Mouse (Mus musculus) heart, postnatal 10 days (tissue): Measurements from ENCODE around the gene Dnal4. TPM values are rescaled to one million over a fixed set of nuclear protein-coding genes. Genes with fewer than 3 reads are reported as not detected.
A peak's percentile ranks its signal among the peaks of the same experiment; 100 is the strongest.

Source experiments
- DNase-seq, 2 experiments: peaks; one replicate each; pipeline ENCODE4 v3.0.0; 2021
- intact Hi-C: fragments of 180-260 bp; cut with DNase I; formaldehyde crosslinking; loops from one replicate; pipeline ENCODE4 v1.15.1; 2025
- total RNA-seq, 2 experiments: library from RNA; stranded (reverse); gene quantifications; 2 replicates each; pipeline ENCODE4 v1.2.3; 2021

Gene Dnal4
- total RNA-seq, 2 experiments from 2014 or later, result 20.2 to 22.9 TPM

GRCm38 (mm10) chr15:79765361-79765760 is 12.3 kb downstream of the Dnal4 start:
- intact Hi-C loops, result no loop called here
- peak in 1 of 2 experiments; percentile 47 for DNase-seq

DNA sequence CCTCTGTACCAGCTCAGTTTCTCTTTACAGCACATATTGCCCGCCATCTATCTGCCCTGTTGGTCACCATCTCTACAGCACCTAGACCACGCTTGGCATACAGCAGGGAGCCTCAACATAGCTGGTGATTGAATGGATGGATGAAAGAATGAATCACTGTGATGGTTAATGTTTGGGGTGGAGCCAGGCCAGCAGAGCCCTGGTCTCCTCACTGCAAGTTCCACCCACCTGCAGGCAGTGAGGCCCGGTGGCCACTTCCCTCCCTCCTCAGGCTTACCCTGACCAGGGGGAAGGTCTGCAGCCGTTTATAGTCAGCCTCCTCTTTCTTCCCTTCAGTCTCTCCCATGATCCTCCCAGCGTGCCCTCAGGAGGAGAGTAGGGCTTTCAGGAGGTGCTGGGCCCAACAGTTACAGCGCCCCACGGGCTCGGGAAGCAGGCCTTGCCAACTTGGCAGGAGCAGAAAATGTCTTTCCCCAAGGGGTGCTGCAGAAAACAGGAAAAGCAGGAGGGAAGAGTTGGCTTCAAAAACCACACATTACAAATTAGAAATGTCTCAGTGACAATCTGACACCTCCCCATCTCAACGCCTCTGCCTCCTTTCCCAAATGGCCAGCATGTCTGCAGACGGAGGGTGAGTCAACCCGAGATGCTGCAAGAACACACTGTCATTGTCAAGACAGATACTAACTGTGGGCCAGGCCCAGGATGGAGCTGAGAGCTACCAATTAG is 12.9 kb downstream of the Dnal4 start:
- intact Hi-C loops, result no loop called here
- DNase-seq, result no peak

- intact Hi-C loops, result no loop called here
- DNase-seq, result no peak
These were observed 13.9 kb downstream of the Dnal4 start for GRCm38 (mm10) chr15:79763601-79764246.

DNA sequence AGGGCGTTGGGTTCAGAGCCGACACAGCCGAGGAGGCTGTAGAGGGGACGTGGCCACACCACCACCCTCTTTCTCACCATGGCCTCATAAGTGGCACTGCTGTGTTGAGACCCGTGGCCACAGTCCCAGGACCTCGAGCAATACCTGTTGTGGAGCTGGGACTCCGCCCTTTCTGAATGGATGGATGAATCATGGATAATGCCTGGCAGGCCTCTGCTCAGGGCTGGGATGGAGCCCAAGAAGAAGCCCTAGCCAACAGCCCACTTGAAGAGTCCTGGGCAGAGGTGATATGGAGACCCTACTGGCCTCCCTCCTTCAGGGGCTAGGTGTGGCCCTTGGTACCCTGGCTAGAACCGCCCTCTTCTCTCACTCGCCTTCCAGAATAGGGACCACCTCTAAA is 14.6 kb downstream of the Dnal4 start:
- intact Hi-C loops, result no loop called here
- DNase-seq, result no peak

DNA sequence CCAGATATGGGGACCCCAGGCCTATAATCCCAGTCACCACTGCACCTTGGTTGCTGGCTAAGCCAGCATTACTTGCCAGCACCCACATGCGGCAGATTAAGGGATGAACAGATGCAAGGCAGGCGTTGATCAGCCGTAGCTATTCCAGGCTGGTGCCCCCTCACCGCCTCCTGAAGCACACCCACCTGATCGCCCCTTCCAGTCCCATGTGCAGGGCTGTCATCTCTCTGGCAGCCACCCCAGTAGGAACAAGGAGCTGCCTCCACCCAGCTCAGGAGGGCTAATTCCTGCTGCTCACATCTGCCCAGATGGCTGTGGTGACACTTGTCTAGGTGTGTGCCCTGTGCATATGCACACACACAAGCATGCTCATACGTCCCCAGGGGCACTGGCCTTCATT is 16.7 kb downstream of the Dnal4 start:
- intact Hi-C loops, result no loop called here
- no peak for DNase-seq

DNA sequence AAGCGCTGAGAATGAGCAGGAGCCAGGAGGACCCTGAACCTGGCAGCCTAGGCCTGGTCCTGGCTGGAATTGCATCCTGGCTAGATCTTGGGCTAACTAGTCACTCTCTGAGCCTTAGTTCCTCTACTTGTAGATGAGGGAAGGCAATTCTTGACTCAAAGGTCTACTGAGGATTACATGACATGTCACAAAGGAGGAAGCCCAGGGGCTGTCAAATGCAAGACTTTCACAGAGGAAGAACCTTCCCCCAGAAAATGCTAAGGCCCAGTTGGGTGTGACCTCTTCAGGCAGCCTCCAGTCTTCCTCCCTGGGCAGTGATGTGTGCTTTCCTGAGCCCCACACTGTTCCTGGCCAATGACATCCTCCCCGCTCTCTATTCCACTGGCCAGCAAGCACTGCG is 20.5 kb downstream of the Dnal4 start:
- no peak for DNase-seq
- intact Hi-C loops, result loop anchor here (5.0 to 10.0 kb wide), 2 partner anchors 125 to 158 kb away; no protein-coding TSS in a partner anchor

GRCm38 (mm10) chr15:79755977-79756625 is 21.5 kb downstream of the Dnal4 start:
- intact Hi-C loops, result loop anchor here (5.0 to 10.0 kb wide), 2 partner anchors 126 to 159 kb away; no protein-coding TSS in a partner anchor
- DNase-seq, result no peak

DNA sequence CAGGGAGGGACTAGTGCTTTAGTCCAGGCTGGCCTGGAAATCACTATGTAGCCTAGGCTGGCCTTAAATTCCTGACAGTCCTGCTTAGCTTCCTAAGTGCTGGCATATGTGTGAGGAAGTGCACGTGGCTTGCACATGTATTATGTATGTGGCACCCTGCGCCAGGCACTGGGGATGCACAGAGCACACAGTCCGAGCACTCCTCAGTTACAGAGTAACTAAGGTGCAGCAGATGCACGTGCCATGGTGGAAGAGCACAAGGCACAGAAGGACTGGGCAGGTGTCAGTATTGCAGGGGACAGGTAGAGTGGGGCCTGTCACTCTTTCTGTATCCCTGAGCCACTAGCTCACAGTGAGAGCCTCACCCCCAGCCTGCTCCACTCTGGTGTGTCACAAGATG is 22.5 kb downstream of the Dnal4 start:
- DNase-seq, result no peak
- intact Hi-C loops, result loop anchor here (5.0 to 10.0 kb wide), 2 partner anchors 127 to 160 kb away; no protein-coding TSS in a partner anchor

DNA sequence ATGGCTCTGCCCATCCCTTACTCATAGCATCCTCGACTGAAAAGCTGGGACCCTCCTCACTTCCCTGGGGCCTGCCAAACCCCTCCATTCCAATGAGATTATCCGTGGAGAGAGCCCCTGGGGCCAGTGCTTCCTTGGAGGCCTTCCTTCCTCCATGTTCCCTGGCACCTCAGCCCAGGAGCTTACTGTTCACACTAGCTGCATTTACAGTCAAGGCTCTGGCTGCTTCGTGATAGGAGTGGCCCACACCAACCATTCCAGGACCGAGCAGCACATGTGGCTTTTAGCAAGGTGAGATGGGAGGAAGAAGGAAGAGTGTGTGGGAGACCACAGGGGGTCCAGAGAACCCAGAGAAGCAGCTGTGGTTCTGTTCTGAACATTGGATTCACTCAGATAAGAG is 23.8 kb downstream of the Dnal4 start:
- intact Hi-C loops, result loop anchor here (2.0 to 10.0 kb wide), 4 partner anchors 77 to 323 kb away; no protein-coding TSS in a partner anchor
- DNase-seq, result no peak

DNA sequence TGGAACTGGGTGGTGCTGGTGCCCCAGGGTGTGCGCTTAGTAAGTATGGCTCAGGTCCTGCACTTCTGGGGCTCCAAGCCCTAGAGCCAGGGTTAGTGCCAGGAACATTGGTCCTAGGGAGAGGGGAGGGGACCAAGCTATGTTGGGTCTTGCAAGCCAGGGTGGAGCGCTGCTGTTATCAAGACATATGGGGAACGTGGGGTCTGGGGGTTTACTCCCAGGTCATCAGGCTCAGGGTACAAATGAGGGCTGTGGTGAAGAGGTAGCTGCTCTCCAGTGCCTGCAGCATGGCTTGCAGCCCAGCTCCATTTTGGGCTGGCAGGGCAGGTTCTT is 24.3 kb downstream of the Dnal4 start:
- intact Hi-C loops, result loop anchor here (2.0 to 10.0 kb wide), 4 partner anchors 77 to 324 kb away; no protein-coding TSS in a partner anchor
- DNase-seq, result no peak

DNA sequence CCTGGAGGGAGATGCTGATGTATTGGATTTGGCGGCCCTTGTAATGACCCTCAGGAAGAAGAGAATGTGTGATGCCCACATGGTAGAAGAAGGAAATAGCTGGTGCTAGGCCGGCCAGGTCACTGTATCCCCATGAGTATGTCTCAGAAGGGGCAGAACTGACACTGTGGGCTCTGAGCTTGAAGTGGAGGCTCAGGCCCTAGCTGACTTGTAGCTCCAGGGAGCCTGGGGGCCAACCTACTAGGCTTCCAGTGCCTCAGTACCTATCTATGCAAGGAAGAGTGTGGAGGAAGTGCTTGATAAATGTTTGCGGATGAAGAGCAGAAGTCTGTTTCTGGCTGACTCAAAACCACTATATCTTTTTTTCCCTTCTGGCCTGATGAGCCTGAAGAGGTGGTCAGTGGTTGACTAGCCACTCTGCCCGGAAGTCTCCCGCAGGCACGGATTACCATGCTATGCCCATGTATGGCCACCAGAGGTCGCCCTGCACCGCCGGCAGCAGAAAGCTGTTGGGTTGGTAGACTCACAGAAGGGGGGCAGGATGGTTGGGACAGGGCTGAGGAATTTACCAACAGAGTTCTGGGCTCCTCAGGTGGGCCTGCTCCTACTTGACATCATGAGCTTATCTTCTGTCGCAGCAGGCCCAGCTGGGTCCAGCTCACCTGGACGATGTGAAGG is 24.8 kb downstream of the Dnal4 start:
- peak; percentile 87 to 89 for DNase-seq
- intact Hi-C loops, result loop anchor here (2.0 to 10.0 kb wide), 4 partner anchors 78 to 324 kb away; no protein-coding TSS in a partner anchor

DNA sequence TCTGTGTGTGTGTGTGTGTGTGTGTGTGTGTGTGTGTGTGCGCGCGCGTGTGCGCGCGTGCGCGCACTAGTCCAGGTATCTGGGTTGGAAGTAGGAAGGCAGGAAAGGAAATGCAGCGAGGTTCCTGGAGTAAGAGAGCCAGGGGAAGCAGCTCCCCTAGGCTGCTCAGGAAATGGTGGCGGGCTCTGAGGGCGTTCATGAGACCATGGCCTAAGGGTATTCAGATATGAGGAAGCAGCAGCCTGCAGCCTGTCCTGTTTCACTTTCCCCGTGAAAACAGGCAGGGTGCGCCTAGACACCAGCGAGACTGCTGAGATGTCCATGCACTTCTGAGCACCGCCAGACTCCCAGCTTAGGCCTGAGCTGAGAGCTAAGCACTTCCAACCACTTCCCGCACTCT is 25.9 kb downstream of the Dnal4 start:
- no peak for DNase-seq
- intact Hi-C loops, result loop anchor here (2.0 to 10.0 kb wide), 4 partner anchors 79 to 326 kb away; no protein-coding TSS in a partner anchor

- no peak for DNase-seq
- intact Hi-C loops, result loop anchor here (5.0 to 10.0 kb wide), 2 partner anchors 165 to 327 kb away; no protein-coding TSS in a partner anchor
These were observed 27.4 kb downstream of the Dnal4 start for GRCm38 (mm10) chr15:79750266-79750665.

DNA sequence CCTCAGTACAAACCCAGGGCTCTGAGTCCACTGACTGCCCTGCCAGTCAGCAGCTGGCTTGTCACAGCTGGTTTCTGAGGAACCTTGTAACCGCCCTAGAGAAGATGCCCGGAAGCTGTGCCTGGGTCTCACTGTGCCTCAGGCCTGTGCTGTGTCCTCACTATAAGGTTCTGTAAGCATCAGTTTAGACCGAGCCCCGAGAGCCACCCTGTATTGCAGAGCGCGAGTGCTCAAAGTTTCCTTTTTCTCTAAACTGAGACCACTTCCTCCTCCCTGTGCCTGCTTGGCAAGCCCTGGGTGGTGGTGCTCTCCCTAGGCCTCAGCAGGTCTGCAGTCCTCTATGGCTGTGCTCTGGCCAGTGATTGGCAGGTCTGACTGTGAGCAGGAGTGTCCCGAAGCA is 28.5 kb downstream of the Dnal4 start:
- DNase-seq, result no peak
- intact Hi-C loops, result no loop called here

DNA sequence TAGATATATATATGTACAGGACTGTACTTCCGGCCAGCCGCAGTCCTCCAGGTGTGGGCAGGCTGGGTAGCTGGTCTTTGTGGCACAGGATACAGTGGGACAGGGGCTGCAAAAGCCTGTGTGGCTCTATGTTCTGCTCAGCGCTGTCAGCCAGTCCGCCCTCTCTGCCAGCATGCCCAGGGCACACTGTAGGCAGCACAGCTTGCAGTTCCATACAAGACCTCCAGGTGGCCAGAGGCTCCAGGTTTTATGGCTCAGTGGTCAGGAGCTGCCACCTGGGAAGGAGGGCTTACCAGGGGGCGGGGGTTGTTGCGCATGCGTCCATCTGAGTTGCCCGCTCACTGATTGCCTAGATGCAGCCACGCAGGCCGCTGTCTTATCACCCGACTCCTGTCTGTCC is 29.7 kb downstream of the Dnal4 start:
- no peak for DNase-seq
- intact Hi-C loops, result no loop called here

DNA sequence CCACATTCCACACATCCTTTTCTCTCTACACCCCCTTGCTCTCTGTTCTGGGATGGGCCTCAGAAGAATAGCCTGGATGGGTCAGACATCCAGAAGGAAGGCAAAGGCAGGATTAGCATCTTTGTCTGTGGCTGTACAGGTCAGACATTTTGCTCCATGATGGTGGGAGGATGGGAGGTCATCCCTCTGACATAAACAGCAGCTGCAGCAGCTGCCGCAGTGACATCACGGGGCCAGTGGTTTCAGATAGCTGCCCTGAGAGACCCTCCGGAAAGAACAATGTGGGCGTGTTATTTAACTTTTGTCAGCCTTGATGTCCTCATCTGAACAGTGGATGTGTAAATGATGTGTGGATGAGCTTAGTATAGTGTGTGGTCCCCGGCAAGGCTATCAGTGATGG is 31.8 kb downstream of the Dnal4 start:
- intact Hi-C loops, result no loop called here
- no peak for DNase-seq

DNA sequence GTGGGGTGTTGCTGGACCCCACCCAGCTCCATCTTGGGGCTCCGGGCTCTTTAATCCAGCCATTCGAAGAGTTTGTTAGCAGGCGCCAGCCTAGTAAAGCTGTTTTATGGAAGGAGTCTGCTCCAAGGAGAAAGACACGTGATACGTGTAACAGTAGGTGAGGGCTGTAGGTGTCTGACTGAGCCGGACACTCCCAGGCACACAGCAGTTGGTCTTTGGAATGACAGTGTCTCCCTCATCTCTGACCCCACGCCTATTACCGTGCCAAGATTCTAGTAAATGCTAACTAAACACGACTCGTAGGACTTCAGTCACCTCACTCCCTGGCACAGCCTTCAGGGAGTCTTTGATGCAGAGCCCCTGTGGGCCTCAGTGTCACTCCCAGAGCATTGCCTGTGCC is 32.3 kb downstream of the Dnal4 start:
- intact Hi-C loops, result no loop called here
- DNase-seq, result no peak

- intact Hi-C loops, result no loop called here
- DNase-seq, result no peak
These were observed 32.9 kb downstream of the Dnal4 start for GRCm38 (mm10) chr15:79744742-79745141.

GRCm38 (mm10) chr15:79744001-79744400 is 33.6 kb downstream of the Dnal4 start:
- no peak for DNase-seq
- intact Hi-C loops, result no loop called here

GRCm38 (mm10) chr15:79742706-79743023 is 35.0 kb downstream of the Dnal4 start:
- intact Hi-C loops, result no loop called here

More at GRCm38 (mm10) chr15:79742706-79743023, 35.0 kb downstream of the Dnal4 start:
- DNase-seq, result no peak
